Mouse (Mus musculus) 416B (cell line): ENCODE results near the gene Nck1.

Experiments used
- DNase-seq: peaks from one replicate; pipeline ENCODE4 v3.0.0; 2011; ENCODE audit warnings: low read depth

Nck1 gene

DNA sequence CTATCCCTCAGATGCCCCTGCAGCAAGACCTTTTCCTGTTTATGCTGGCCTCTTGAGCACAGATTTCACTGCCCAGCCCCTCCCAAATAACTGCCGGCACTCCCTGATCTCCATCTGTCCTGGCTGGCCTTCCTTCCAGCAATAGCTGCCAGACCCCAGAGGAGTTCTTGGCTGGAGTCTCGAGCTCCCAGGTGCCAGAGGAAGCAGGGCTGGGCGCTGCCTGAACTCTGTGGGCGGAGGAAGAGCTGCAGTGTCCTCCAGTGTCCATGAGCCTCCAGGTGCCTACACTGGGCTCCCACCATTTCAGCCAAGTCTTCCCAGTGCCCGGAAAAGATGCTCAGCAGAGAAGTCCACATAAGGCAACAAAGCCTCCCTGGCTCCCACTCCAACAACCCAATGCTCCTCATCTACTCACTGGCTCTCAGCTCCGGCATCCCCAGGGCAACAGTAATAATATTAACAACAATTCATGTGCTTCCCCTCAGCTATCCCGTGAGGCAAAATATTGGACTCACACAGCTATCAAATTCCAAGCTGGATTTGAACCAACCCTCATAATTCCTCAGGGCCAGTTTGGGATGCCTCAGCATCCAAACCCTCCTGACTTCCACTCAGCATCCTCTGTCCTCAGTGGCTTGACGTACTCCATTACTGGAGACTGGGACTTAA is 74.9 kb downstream of the Nck1 start:
- no peak for DNase-seq

DNA sequence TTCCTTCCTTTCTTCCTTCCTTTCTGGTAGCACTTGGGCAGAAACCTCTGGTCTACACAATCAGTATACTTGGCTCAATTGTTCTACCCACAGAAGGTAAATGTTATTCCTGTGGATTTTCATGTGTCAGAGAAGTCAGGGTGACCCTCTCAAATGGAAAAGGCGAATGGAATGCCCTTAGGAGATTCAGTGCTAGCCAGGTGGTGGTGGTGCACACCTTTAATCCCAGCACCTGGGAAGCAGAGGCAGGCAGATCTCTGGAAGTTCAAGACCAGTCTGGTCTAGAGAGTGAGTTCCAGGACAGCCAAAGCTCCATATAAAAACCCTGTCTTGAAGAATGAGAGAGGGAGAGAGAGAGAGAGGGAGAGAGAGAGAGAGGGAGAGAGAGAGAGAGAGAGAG is 75.7 kb downstream of the Nck1 start:
- DNase-seq = no peak

DNA sequence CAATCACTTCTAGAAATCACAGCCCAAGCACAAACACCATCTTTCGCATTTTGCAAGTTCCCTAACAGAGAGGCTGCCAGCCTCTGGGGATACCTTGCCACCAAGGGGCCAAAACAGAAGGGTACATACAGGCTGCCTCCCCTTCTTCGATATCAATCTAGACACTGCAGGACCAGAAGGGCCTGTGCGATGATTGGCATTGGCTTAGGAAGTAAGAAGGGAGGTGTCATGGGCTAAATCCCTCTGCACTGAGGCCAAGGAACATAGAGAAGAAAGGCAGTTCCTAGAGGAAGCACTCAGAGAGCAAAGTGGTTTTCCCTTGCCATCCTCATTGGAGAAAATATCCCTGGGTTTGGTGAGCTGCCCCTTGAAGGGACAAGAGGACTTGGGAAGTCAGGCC is 76.3 kb downstream of the Nck1 start:
- no peak for DNase-seq

- DNase-seq = no peak
Observed at GRCm38 (mm10) chr9:100468151-100468550, 77.8 kb downstream of the Nck1 start.

GRCm38 (mm10) chr9:100467653-100468052 is 78.3 kb downstream of the Nck1 start:
- no peak for DNase-seq

- DNase-seq = no peak
Observed at GRCm38 (mm10) chr9:100466743-100467142, 79.2 kb downstream of the Nck1 start.

DNA sequence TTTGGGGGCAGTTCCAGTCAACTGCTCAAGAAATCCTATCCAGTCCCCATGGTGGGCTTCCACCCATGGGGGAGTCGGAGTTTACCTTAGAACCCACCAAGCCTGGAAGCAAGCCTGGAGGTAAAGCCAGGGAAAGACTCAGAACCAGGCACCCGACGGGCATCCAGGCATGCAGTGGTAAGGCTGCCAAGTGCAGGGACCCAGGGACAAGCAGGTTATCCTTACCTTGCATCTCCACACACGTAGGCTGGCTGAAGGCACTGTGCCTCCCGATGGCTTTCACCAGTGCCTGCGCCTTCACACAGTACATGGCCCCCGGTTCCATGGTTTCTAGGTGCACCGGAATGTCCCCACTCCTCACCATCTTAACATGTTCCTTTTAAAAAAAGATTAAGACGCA is 79.9 kb downstream of the Nck1 start:
- no peak for DNase-seq

DNA sequence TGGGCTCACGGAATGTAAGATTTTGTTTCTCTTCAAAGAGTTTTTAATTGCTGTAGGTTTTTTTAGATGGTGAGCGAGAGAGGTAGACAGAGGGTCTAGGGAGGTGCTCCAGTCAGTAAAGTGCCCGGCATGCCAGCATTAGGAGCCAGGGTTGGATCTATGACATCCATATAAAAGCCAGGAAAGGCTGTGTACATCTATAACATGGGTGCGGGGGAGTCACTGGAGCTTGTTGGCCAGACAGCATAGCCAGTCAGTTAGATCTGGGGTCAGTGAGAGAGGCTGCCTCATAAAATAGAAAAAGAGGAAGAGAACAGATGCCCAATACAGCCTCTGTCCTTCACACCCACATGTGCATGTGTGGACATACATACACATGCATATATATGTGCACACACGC is 80.6 kb downstream of the Nck1 start:
- no peak for DNase-seq

- DNase-seq = peak; percentile 59
Observed at GRCm38 (mm10) chr9:100463771-100464170, 82.2 kb downstream of the Nck1 start.

DNA sequence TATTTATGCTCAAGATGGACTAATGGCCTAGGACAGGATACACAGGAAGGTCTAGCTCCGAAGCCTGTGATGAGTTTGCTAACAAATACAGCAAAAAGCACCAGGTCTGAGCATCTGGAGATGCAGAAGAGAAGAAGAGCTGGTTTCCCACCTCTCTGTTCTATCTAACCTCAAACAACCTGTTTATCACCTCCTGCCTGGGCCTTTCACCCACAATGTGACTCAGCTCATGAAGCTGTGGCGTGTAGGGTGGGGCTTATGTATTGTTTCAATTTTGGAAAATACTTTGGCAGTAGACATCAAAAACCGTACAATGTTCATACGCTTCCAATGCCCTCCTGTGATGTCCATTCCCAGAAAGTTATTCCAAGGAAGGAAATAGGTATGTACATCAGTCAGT is 83.8 kb downstream of the Nck1 start:
- DNase-seq = no peak

GRCm38 (mm10) chr9:100461671-100462070 is 84.3 kb downstream of the Nck1 start:
- DNase-seq = no peak

DNA sequence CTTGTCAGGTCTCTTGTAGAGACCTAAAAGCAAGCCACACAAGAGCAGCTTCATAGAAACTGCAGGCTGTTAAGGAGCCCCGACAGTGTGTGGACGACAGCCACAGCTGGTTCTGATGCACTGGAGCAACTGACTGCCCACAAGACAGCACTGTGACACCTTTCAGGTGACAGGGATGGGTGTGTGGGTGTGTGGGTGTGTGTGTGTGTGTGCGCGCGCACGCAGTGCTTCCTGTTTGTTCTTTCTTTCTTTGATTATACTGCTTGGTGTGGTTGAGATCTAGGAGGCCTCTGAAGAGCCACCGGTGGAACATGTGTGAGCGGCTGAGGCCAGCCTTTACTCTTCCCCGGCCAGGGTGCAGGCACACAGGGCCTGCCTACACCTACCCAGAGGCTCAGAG is 85.7 kb downstream of the Nck1 start:
- no peak for DNase-seq

DNA sequence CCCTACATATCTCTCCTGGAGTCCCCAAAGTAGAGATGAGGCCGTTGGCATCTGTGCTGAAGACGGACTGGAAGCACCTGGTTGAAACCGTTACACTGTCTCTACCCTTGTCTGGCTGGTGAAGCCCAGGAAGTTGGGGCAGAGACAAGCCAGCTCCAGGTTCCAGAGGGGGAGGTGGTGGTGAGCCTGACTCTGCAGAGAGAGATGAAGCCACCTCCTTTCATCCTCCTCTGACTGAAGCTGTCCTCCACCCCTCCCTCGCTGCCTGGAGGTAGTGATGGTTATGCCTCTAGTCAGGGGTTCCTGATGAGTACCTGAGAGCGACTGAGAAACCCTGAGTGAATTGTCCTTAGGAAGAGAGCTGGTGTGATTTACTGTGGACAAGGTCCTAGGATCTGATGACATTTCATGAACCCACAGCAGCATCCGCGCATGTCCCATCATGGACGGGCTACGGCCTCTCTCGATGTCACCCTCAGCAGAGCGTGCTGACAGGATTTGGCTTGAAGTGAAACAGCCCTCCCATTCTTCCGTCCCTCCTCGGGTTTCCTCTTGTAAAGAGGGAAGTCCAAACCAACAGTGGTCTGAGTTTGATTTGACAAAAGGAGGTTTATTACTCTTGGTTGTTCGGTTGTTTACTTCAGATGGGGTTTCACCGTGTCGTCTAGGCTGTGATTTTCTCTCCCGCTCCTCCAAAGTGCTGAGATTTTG is 87.8 kb downstream of the Nck1 start:
- no peak for DNase-seq

DNA sequence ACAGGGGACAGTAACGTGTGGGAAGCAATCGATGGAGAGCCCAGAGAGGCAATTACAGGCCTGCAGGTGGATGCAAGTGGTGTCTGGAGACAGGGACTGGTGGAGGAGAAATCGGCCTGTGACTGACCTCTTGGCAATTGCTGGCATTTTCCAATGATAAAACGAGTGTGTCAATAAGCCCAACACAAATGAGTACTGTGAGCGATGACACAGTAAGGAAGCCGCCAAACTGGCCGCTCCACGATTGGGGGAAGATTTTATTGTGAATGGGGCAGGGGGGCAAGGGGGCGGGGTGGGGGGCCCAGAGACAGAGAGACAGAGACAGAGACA is 91.3 kb downstream of the Nck1 start:
- no peak for DNase-seq

DNA sequence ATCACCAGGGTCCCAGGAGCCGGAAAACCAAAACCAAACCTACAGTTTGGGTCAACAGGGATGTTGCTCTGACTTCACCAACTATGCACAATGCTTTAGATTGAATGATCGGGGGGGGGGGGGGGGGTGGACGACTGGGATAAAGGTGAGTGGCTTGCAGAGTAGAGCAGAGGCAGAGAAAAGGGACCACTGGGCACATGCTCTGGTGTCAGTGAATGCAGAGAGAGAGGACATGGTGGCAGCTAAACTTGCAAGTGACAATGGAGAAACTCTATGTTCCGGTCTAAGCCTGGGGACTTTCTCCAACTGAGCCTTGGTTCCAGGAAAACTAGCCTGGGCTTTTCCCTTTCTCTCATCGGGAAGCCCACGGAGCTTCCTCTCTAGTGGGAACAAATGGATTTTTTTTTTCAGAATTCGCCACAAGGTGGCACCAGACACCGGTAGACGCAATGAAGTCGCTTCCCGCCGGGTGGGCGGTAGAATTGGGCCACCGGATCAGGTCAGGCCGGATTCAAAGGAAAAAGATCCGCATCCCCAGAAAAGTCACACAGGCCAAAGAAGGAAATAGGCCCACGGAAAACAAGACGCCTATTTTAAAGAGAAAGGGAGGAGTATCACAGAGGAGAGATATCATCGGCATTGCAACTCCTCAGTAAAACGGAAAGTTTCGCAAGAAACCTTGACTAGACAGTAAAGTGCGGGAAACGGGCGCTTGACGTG is 91.8 kb downstream of the Nck1 start:
- peak; percentile 85 for DNase-seq

DNA sequence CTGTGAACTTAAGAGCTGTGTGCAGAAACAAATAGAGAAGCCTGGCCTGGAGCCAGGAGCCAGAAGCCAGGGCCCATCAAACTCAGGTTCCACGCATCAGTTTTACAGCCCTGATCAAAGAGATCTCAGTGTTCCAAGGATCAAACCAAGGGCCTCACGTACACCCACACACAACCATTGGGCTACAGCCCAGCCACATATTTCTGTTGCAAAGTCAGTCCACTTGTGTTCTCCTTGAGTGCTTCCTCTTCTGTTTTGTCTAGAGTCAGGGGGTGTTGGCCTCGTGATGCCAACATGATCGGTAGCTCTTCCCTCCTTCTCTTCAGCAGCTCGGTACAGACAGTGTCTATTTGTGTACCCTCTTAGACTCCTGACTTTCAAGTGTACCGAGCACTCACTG is 93.5 kb downstream of the Nck1 start:
- no peak for DNase-seq

DNA sequence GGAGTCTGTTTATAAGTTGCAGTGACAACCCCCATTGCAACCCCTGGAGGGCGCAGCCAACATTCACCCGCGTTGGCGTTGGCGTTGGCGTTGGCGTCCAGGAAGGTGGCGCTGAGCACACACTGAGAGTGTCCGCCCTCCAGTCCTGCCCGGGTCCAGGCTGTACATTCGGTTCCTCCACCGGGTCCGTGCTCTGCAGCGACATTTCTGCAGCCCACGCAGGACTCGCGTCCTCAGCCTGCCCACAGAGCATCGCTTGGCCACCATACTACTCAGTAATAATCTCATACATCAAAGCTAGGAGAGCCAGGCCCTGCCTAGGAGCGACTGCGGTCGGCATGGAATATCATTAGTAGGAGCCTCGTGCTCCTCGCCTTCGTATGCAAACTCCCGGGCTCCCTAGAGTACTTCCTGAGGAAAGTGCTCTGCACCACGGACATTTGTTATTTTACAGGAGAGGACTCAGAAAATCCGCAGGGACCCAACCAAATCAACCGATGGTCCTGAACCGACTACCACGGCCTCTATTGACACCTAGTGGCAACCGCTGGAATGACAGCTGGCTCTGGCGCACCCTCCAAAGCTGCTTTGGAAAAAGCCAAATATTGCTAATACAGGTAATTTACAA is 99.8 kb downstream of the Nck1 start:
- DNase-seq = peak; percentile 54
